Mouse (Mus musculus) liver, postnatal 0 days (tissue): ENCODE data around the gene Ttc39b.

Source experiments
- CTCF ChIP-seq: sonication (generic); IDR thresholded peaks from 2 replicates; pipeline ENCODE4 v1.5.1; 2016; ENCODE audit warnings: antibody characterized with exemption, low read depth
- EP300 ChIP-seq: IDR thresholded peaks from 2 replicates; pipeline ENCODE4 v1.6.1; 2016; ENCODE audit warnings: antibody characterized with exemption, low read depth, mild to moderate bottlenecking

DNA sequence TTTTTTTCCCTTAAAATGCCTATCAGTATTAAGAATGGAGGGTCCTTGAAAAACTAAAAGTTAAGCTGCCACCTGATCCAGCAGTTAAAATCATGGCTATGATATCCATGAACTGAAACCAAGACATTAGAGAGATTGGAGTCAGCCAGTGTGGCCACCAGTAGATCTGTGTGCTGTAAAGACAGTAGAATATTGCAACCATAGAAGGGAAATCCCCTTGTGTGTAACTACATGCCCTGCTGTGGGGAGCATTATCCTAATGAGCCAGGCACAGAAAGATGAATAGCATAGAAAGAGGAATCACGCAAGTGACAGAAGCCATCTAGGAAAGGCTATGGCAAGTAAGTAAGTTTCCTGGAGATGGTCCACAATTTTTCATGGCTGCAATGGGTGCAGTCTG lies 24.9 kb upstream of the Ttc39b start:
- TF ChIP-seq CTCF: no peak
- no peak for TF ChIP-seq EP300
